Mouse (Mus musculus) erythroblast, adult 5-6 weeks (primary cell): ENCODE measurements around the gene Olfr1034. TPM values are rescaled to one million over a fixed set of nuclear protein-coding genes. Genes with fewer than 3 reads are reported as not detected.
"Not testable (repeated sequence)": the region's sequence is repeated elsewhere in the genome, so short reads cannot be mapped to it uniquely, and the experiment has no call there.

ENCODE experiments used
- ATAC-seq: replicated peaks from 2 replicates; pipeline ENCODE4 v1.8.0; 2016; ENCODE audit warnings: moderate number of reproducible peaks, mild to moderate bottlenecking, moderate TSS enrichment, inconsistent platforms; ENCODE audit not compliant: poor library complexity, low FRiP score, severe bottlenecking
- total RNA-seq, 2 experiments: library from RNA; stranded (forward) in 1 of 2; stranded (reverse) in 1 of 2; fragments of 150-400 nt in 1 of 2; fragments of 200-764, 138-1000 nt in 1 of 2; gene quantifications; 2 replicates each; pipeline versions ENCODE4 v1.2.3 to v1.2.4; 2015 to 2017; ENCODE audit warnings: low replicate concordance in 2 of 2

The Olfr1034 gene
- not detected in 2 replicates for total RNA-seq (2015; ENCODE audit: low replicate concordance)
- not detected in 2 replicates for total RNA-seq (2017; ENCODE audit: low replicate concordance)

- ATAC-seq, result no peak
These were observed at the start of gene Olfr1034 for GRCm38 (mm10) chr2:86045561-86045960. TSS of gene Olfr1034 (plus strand) at chr2:86045861.

DNA sequence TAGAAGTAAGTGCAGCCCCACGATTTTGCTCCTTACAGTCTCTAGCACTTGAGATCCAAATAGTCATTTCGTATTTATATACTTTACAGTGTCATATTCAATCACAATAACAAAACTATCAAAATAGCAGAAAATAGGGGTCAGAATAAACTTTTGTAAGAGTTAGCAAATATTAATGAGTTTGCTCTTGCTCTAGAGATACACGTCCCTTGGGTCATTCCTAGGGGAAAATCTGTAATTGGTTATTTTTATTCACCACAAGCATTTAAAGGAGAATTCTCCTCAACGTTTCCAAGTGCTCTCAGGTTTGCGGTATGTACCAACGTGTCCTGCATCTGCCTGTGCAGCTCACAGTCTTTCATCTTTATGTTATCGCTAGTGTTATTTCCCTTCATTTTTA lies 40.4 kb upstream of the Olfr1034 start, which contains the start of gene Olfr1032:
Olfr1032 (plus strand) TSS at position 301 of the 400 bp plus-strand sequence.
- ATAC-seq, result no peak

DNA sequence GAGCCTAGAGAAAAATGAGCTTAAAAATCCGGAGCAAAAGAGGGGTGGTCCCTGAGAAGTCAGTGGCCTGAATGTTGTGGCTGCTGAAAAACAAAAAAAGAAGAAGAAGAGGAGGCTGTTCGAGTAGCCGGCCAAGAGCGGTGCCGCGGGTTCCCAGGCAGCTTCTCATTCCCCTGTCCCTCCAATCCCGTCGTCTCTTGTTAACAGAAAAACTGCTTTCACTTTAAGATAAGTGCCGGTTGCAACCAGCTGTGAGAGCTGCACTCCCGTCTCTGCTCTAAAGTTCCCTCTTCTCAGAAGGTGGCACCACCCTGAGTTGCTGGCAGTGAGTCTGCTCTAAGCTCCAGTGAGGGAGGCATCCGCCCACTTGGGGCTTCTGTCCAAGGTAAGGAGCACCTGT lies 25.3 kb upstream of the Olfr1034 start, which contains the start of gene Olfr1033:
Olfr1033 (plus strand) TSS at position 228 of the 400 bp plus-strand sequence.
- not testable (repeated sequence) for ATAC-seq

DNA sequence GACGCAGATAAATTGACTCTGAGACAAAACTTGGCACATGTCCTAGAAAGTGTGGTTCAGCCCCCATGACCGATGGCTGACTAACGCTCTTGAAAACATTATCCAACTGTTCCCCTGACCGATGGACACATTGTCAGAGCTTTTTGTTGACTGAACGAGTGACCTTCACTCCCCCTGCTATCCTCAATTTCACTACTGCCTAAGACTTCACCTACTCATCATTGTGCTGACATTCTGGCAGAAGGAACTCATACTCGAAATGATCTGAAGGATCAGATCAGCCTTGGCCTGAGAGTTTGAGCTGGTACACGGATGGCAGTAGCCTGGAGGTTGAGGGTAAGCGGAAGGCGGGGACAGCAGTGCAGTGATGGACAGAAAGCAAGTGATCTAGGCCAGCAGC lies 24.1 kb upstream of the Olfr1034 start:
- ATAC-seq, result not testable (repeated sequence)

DNA sequence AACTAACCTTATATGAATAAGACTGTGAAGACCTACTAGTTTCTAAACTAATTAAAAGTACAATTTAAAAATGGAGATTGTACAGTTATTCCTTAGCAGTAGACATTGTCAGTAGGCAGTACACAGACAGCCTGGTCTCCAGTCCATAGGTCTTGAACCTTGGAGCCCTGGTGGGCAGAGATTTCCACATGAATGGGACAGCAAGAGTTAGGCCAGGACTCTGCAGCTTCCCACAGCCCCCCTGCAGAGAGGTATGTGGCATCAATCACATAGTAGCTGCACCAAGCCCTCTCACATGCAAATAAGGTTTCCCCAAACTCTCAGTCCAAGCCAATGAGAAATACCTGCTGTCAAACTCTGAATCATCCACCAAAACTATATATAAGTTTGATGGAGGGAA lies 5.1 kb downstream of the Olfr1034 start:
- not testable (repeated sequence) for ATAC-seq

DNA sequence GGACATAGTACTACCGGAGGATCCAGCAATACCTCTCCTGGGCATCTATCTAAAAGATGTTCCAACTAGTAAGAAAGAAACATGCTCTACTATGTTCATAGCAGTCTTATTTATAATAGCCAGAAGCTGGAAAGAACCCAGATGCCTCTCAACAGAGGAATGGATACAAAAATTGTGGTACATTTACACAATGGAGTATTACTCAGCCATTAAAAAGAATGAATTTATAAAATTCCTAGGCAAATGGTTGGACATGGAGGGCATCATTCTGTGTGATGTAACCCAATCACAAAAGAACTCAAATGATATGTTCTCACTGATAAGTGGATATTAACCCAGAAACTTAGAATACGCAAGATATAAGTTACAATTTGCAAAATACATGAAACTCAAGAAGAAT lies 18.1 kb downstream of the Olfr1034 start:
- ATAC-seq, result not testable (repeated sequence)

DNA sequence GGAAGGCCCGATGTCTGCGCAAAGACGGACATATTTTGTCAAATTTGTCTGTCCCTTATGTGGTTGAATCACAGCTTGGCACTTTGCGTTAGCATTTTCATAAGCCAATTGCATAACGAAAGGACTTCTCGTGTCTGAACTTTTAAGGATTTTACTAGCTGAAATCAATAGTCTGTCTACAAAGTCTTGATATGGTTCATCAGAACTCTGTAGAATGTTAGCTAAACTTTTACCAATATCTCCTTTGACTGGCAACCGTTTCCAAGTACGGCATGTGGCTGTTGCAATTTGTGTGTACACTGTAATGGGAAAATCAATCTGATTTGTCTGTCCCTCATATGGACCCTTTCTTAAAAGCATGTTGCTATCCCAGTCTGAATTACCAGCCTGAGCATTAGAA lies 24.5 kb downstream of the Olfr1034 start:
- ATAC-seq, result no peak

DNA sequence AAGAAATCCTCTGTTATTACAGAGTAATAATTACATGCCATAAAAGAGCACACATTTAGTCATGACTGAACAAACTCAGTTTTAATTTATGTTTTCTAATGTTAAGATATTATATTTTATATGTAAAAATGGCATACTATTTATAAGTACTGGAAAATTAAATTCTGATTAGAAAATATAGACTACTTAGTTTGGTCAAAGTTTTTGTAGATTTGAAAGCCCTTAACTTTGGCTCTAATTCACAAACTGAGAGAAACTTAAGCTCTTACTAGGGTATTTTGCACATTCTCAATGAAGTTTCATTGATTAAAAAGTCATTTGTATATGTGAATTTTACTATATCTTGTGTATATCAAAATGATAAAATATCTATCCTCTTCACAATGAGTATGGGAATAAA lies 28.0 kb downstream of the Olfr1034 start, which contains the start of gene Olfr1036:
Olfr1036 (plus strand) TSS at position 301 of the 400 bp plus-strand sequence.
- ATAC-seq, result not testable (repeated sequence)

GRCm38 (mm10) chr2:86080478-86080877 lies 34.8 kb downstream of the Olfr1034 start:
- ATAC-seq, result not testable (repeated sequence)

- ATAC-seq, result no peak
These were observed 41.6 kb downstream of the Olfr1034 start, which contains the start of gene Olfr1037 for GRCm38 (mm10) chr2:86087285-86087684. TSS of gene Olfr1037 (minus strand) at chr2:86087385.

Other genes with a start within 250 kb of the Olfr1034 start
- not detected in 2 replicates for gene Olfr1016, start 243.3 kb upstream of the Olfr1034 start, total RNA-seq (2015; ENCODE audit: low replicate concordance)
- 1.4 TPM in 1 of 2 replicates, not detected in the other for gene Olfr1016, start 243.3 kb upstream of the Olfr1034 start, total RNA-seq (2017; ENCODE audit: low replicate concordance)
- gene Olfr1018, start 227.4 kb upstream of the Olfr1034 start, total RNA-seq (2015; ENCODE audit: low replicate concordance), result not detected in 2 replicates
- gene Olfr1018, start 227.4 kb upstream of the Olfr1034 start, total RNA-seq (2017; ENCODE audit: low replicate concordance), result not detected in 2 replicates
- gene Olfr1019, start 200.4 kb upstream of the Olfr1034 start, total RNA-seq (2015; ENCODE audit: low replicate concordance), result not detected in 2 replicates
- not detected in 2 replicates for gene Olfr1019, start 200.4 kb upstream of the Olfr1034 start, total RNA-seq (2017; ENCODE audit: low replicate concordance)
- not detected in 2 replicates for gene Olfr1020, start 198.8 kb upstream of the Olfr1034 start, total RNA-seq (2015; ENCODE audit: low replicate concordance)
- not detected in 2 replicates for gene Olfr1020, start 198.8 kb upstream of the Olfr1034 start, total RNA-seq (2017; ENCODE audit: low replicate concordance)
- not detected in 2 replicates for gene Olfr1022, start 177.3 kb upstream of the Olfr1034 start, total RNA-seq (2015; ENCODE audit: low replicate concordance)
- not detected in 2 replicates for gene Olfr1022, start 177.3 kb upstream of the Olfr1034 start, total RNA-seq (2017; ENCODE audit: low replicate concordance)
- gene Olfr1023, start 160.2 kb upstream of the Olfr1034 start, total RNA-seq (2015; ENCODE audit: low replicate concordance), result not detected in 2 replicates
- not detected in 2 replicates for gene Olfr1023, start 160.2 kb upstream of the Olfr1034 start, total RNA-seq (2017; ENCODE audit: low replicate concordance)
- not detected in 2 replicates for gene Olfr1024, start 140.8 kb upstream of the Olfr1034 start, total RNA-seq (2015; ENCODE audit: low replicate concordance)
- gene Olfr1024, start 140.8 kb upstream of the Olfr1034 start, total RNA-seq (2017; ENCODE audit: low replicate concordance), result not detected in 2 replicates
- not detected in 2 replicates for gene Olfr1025-ps1, start 130.7 kb upstream of the Olfr1034 start, total RNA-seq (2015; ENCODE audit: low replicate concordance)
- gene Olfr1025-ps1, start 130.7 kb upstream of the Olfr1034 start, total RNA-seq (2017; ENCODE audit: low replicate concordance), result not detected in 2 replicates
- gene Olfr1026, start 124.3 kb upstream of the Olfr1034 start, total RNA-seq (2015; ENCODE audit: low replicate concordance), result not detected in 2 replicates
- gene Olfr1026, start 124.3 kb upstream of the Olfr1034 start, total RNA-seq (2017; ENCODE audit: low replicate concordance), result not detected in 2 replicates
- not detected in 2 replicates for gene Olfr1028, start 95.4 kb upstream of the Olfr1034 start, total RNA-seq (2015; ENCODE audit: low replicate concordance)
- 0.42 TPM in 1 of 2 replicates, not detected in the other for gene Olfr1028, start 95.4 kb upstream of the Olfr1034 start, total RNA-seq (2017; ENCODE audit: low replicate concordance)
- not detected in 2 replicates for gene Olfr1029, start 72.0 kb upstream of the Olfr1034 start, total RNA-seq (2015; ENCODE audit: low replicate concordance)
- gene Olfr1029, start 72.0 kb upstream of the Olfr1034 start, total RNA-seq (2017; ENCODE audit: low replicate concordance), result not detected in 2 replicates
- gene Olfr1030, start 66.6 kb upstream of the Olfr1034 start, total RNA-seq (2015; ENCODE audit: low replicate concordance), result not detected in 2 replicates
- gene Olfr1030, start 66.6 kb upstream of the Olfr1034 start, total RNA-seq (2017; ENCODE audit: low replicate concordance), result not detected in 2 replicates
- gene Olfr1031, start 55.6 kb upstream of the Olfr1034 start, total RNA-seq (2015; ENCODE audit: low replicate concordance), result not detected in 2 replicates
- gene Olfr1031, start 55.6 kb upstream of the Olfr1034 start, total RNA-seq (2017; ENCODE audit: low replicate concordance), result not detected in 2 replicates
- not detected in 2 replicates for gene Olfr1032, start 40.3 kb upstream of the Olfr1034 start, total RNA-seq (2015; ENCODE audit: low replicate concordance)
- not detected in 2 replicates for gene Olfr1032, start 40.3 kb upstream of the Olfr1034 start, total RNA-seq (2017; ENCODE audit: low replicate concordance)
- gene Olfr1033, start 25.2 kb upstream of the Olfr1034 start, total RNA-seq (2015; ENCODE audit: low replicate concordance), result not detected in 2 replicates
- not detected in 2 replicates for gene Olfr1033, start 25.2 kb upstream of the Olfr1034 start, total RNA-seq (2017; ENCODE audit: low replicate concordance)
- gene Olfr1036, start 28.1 kb downstream of the Olfr1034 start, total RNA-seq (2015; ENCODE audit: low replicate concordance), result not detected in 2 replicates
- not detected in 2 replicates for gene Olfr1036, start 28.1 kb downstream of the Olfr1034 start, total RNA-seq (2017; ENCODE audit: low replicate concordance)
- gene Olfr1037, start 41.5 kb downstream of the Olfr1034 start, total RNA-seq (2015; ENCODE audit: low replicate concordance), result not detected in 2 replicates
- not detected in 2 replicates for gene Olfr1037, start 41.5 kb downstream of the Olfr1034 start, total RNA-seq (2017; ENCODE audit: low replicate concordance)
- not detected in 2 replicates for gene Olfr1039, start 90.1 kb downstream of the Olfr1034 start, total RNA-seq (2015; ENCODE audit: low replicate concordance)
- not detected in 2 replicates for gene Olfr1039, start 90.1 kb downstream of the Olfr1034 start, total RNA-seq (2017; ENCODE audit: low replicate concordance)
- gene Olfr1040, start 100.9 kb downstream of the Olfr1034 start, total RNA-seq (2015; ENCODE audit: low replicate concordance), result not detected in 2 replicates
- 2.2 TPM in 1 of 2 replicates, not detected in the other for gene Olfr1040, start 100.9 kb downstream of the Olfr1034 start, total RNA-seq (2017; ENCODE audit: low replicate concordance)
- not detected in 2 replicates for gene Olfr1042, start 116.0 kb downstream of the Olfr1034 start, total RNA-seq (2015; ENCODE audit: low replicate concordance)
- gene Olfr1042, start 116.0 kb downstream of the Olfr1034 start, total RNA-seq (2017; ENCODE audit: low replicate concordance), result not detected in 2 replicates
- not detected in 2 replicates for gene Olfr1043, start 121.7 kb downstream of the Olfr1034 start, total RNA-seq (2015; ENCODE audit: low replicate concordance)
- not detected in 2 replicates for gene Olfr1043, start 121.7 kb downstream of the Olfr1034 start, total RNA-seq (2017; ENCODE audit: low replicate concordance)
- gene Olfr1044, start 132.0 kb downstream of the Olfr1034 start, total RNA-seq (2015; ENCODE audit: low replicate concordance), result not detected in 2 replicates
- gene Olfr1044, start 132.0 kb downstream of the Olfr1034 start, total RNA-seq (2017; ENCODE audit: low replicate concordance), result 1.1 TPM in 1 of 2 replicates, not detected in the other
- gene Olfr52, start 139.8 kb downstream of the Olfr1034 start, total RNA-seq (2015; ENCODE audit: low replicate concordance), result not detected in 2 replicates
- gene Olfr52, start 139.8 kb downstream of the Olfr1034 start, total RNA-seq (2017; ENCODE audit: low replicate concordance), result not detected in 2 replicates
- not detected in 2 replicates for gene Olfr1045, start 157.1 kb downstream of the Olfr1034 start, total RNA-seq (2015; ENCODE audit: low replicate concordance)
- gene Olfr1045, start 157.1 kb downstream of the Olfr1034 start, total RNA-seq (2017; ENCODE audit: low replicate concordance), result not detected in 2 replicates
- gene Olfr1046, start 173.5 kb downstream of the Olfr1034 start, total RNA-seq (2015; ENCODE audit: low replicate concordance), result not detected in 2 replicates
- gene Olfr1046, start 173.5 kb downstream of the Olfr1034 start, total RNA-seq (2017; ENCODE audit: low replicate concordance), result not detected in 2 replicates
- not detected in 2 replicates for gene Olfr1047, start 185.5 kb downstream of the Olfr1034 start, total RNA-seq (2015; ENCODE audit: low replicate concordance)
- gene Olfr1047, start 185.5 kb downstream of the Olfr1034 start, total RNA-seq (2017; ENCODE audit: low replicate concordance), result not detected in 2 replicates
- not detected in 2 replicates for gene Olfr1048, start 194.4 kb downstream of the Olfr1034 start, total RNA-seq (2015; ENCODE audit: low replicate concordance)
- not detected in 2 replicates for gene Olfr1048, start 194.4 kb downstream of the Olfr1034 start, total RNA-seq (2017; ENCODE audit: low replicate concordance)
- not detected in 2 replicates for gene Olfr1049, start 212.5 kb downstream of the Olfr1034 start, total RNA-seq (2015; ENCODE audit: low replicate concordance)
- gene Olfr1049, start 212.5 kb downstream of the Olfr1034 start, total RNA-seq (2017; ENCODE audit: low replicate concordance), result not detected in 2 replicates
- not detected in 2 replicates for gene Olfr1051, start 233.2 kb downstream of the Olfr1034 start, total RNA-seq (2015; ENCODE audit: low replicate concordance)
- gene Olfr1051, start 233.2 kb downstream of the Olfr1034 start, total RNA-seq (2017; ENCODE audit: low replicate concordance), result not detected in 2 replicates
- not detected in 2 replicates for gene Olfr1052, start 246.6 kb downstream of the Olfr1034 start, total RNA-seq (2015; ENCODE audit: low replicate concordance)
- 1.2 TPM in 1 of 2 replicates, not detected in the other for gene Olfr1052, start 246.6 kb downstream of the Olfr1034 start, total RNA-seq (2017; ENCODE audit: low replicate concordance)